Mouse (Mus musculus): ENCODE data around the gene Arhgef28. TPM values are rescaled to one million over a fixed set of nuclear protein-coding genes. Genes with fewer than 3 reads are reported as not detected.

The Arhgef28 gene
- 10.3 and 13.6 TPM in 2 replicates for polyA plus RNA-seq (2015; fragmentation: Nextera tagmentation; extraction: Ambion mirVana)

GRCm38 (mm10) chr13:98205771-98206545 lies at the start of gene Arhgef28:
Gene Arhgef28, minus strand, starts transcription at chr13:98206439.
- peaks cover 4% of the 10 kb centered on the region; the same call in 1 of the 2 replicates for H3K9me3 ChIP-seq (replicated peaks; ENCODE audit: control insufficient read depth, low read length)
- no peaks in the 10 kb centered on the region; the same call in 1 of the 2 replicates for H3K27me3 ChIP-seq (ENCODE audit: control insufficient read depth, insufficient read depth, low read length)
- peak within 1 kb of the TSS; percentile 95 for H3K4me2 ChIP-seq (ENCODE audit: low read depth, low read length)
- peaks cover 12% of the 10 kb centered on the region for H3K4me1 ChIP-seq (ENCODE audit: control insufficient read depth, insufficient read depth, low read length)
- ATAC-seq (replicated peaks; ENCODE audit: extremely low read depth, insufficient read depth, low FRiP score), result peak; percentile 90
- WGBS, result under 1% methylated on average over 63 of the region's 76 CpGs
- H3K27ac ChIP-seq (ENCODE audit: low read length), result peak within 1 kb of the TSS; percentile 63
- no peaks in the 10 kb centered on the region for H3K36me3 ChIP-seq (ENCODE audit: control insufficient read depth, insufficient read depth)
- peak within 1 kb of the TSS; percentile 76 for H3K9ac ChIP-seq (ENCODE audit: low read length)
- H3K4me3 ChIP-seq (ENCODE audit: low read length), result peak within 1 kb of the TSS; percentile 76

- Histone ChIP-seq H3K9me3 (replicated peaks; ENCODE audit: control insufficient read depth, low read length) (no peaks in the 10 kb centered on the region), H3K4me1 (ENCODE audit: control insufficient read depth, insufficient read depth, low read length) (no peaks in the 10 kb centered on the region), H3K27me3 (ENCODE audit: control insufficient read depth, insufficient read depth, low read length) (no peaks in the 10 kb centered on the region), H3K4me3 (ENCODE audit: low read length) (no peak overlapping the region), H3K27ac (ENCODE audit: low read length) (no peak overlapping the region), H3K4me2 (ENCODE audit: low read depth, low read length) (no peak overlapping the region), H3K9ac (ENCODE audit: low read length) (no peak overlapping the region), H3K36me3 (ENCODE audit: control insufficient read depth, insufficient read depth) (peaks cover 59% of the 10 kb centered on the region)
- WGBS, result 71% methylated on average over 9 of the region's 9 CpGs
- ATAC-seq (replicated peaks; ENCODE audit: extremely low read depth, insufficient read depth, low FRiP score), result no peak
These were observed 48.7 kb upstream of the Arhgef28 start for GRCm38 (mm10) chr13:98254921-98255320.

GRCm38 (mm10) chr13:98249594-98249993 lies 43.4 kb upstream of the Arhgef28 start:
- no peak for ATAC-seq (replicated peaks; ENCODE audit: extremely low read depth, insufficient read depth, low FRiP score)
- Histone ChIP-seq H3K4me1 (ENCODE audit: control insufficient read depth, insufficient read depth, low read length) (no peaks in the 10 kb centered on the region), H3K36me3 (ENCODE audit: control insufficient read depth, insufficient read depth) (peaks cover 54% of the 10 kb centered on the region), H3K27me3 (ENCODE audit: control insufficient read depth, insufficient read depth, low read length) (no peaks in the 10 kb centered on the region), H3K4me2 (ENCODE audit: low read depth, low read length) (no peak overlapping the region), H3K9me3 (replicated peaks; ENCODE audit: control insufficient read depth, low read length) (no peaks in the 10 kb centered on the region), H3K4me3 (ENCODE audit: low read length) (no peak overlapping the region), H3K27ac (ENCODE audit: low read length) (no peak overlapping the region), H3K9ac (ENCODE audit: low read length) (no peak overlapping the region)
- 89% methylated on average over 10 of the region's 10 CpGs for WGBS

- no peak for ATAC-seq (replicated peaks; ENCODE audit: extremely low read depth, insufficient read depth, low FRiP score)
- no peak overlapping the region for H3K4me3 ChIP-seq (ENCODE audit: low read length)
- H3K4me1 ChIP-seq (ENCODE audit: control insufficient read depth, insufficient read depth, low read length), result no peaks in the 10 kb centered on the region
- H3K9me3 ChIP-seq (replicated peaks; ENCODE audit: control insufficient read depth, low read length), result no peaks in the 10 kb centered on the region
- no peak overlapping the region for H3K4me2 ChIP-seq (ENCODE audit: low read depth, low read length)
- WGBS, result 69% methylated on average over 7 of the region's 7 CpGs
- no peak overlapping the region for H3K9ac ChIP-seq (ENCODE audit: low read length)
- H3K27ac ChIP-seq (ENCODE audit: low read length), result no peak overlapping the region
- no peaks in the 10 kb centered on the region for H3K27me3 ChIP-seq (ENCODE audit: control insufficient read depth, insufficient read depth, low read length)
- H3K36me3 ChIP-seq (ENCODE audit: control insufficient read depth, insufficient read depth), result peaks cover 22% of the 10 kb centered on the region
These were observed 39.1 kb upstream of the Arhgef28 start for GRCm38 (mm10) chr13:98245386-98245785.

GRCm38 (mm10) chr13:98244571-98245350 lies 38.5 kb upstream of the Arhgef28 start:
- no peaks in the 10 kb centered on the region for H3K27me3 ChIP-seq (ENCODE audit: control insufficient read depth, insufficient read depth, low read length)
- no peak overlapping the region for H3K4me3 ChIP-seq (ENCODE audit: low read length)
- H3K4me2 ChIP-seq (ENCODE audit: low read depth, low read length), result no peak overlapping the region
- no peak overlapping the region for H3K27ac ChIP-seq (ENCODE audit: low read length)
- no peaks in the 10 kb centered on the region for H3K4me1 ChIP-seq (ENCODE audit: control insufficient read depth, insufficient read depth, low read length)
- no peak overlapping the region for H3K9ac ChIP-seq (ENCODE audit: low read length)
- peaks cover 16% of the 10 kb centered on the region; the same call in 1 of the 2 replicates for H3K36me3 ChIP-seq (ENCODE audit: control insufficient read depth, insufficient read depth)
- ATAC-seq (replicated peaks; ENCODE audit: extremely low read depth, insufficient read depth, low FRiP score), result no peak
- WGBS, result 60% methylated on average over 5 of the region's 5 CpGs
- H3K9me3 ChIP-seq (replicated peaks; ENCODE audit: control insufficient read depth, low read length), result no peaks in the 10 kb centered on the region

- Histone ChIP-seq H3K4me1 (ENCODE audit: control insufficient read depth, insufficient read depth, low read length) (no peaks in the 10 kb centered on the region), H3K36me3 (ENCODE audit: control insufficient read depth, insufficient read depth) (no peaks in the 10 kb centered on the region), H3K9me3 (replicated peaks; ENCODE audit: control insufficient read depth, low read length) (no peaks in the 10 kb centered on the region), H3K4me2 (ENCODE audit: low read depth, low read length) (no peak overlapping the region), H3K9ac (ENCODE audit: low read length) (no peak overlapping the region), H3K27ac (ENCODE audit: low read length) (no peak overlapping the region), H3K27me3 (ENCODE audit: control insufficient read depth, insufficient read depth, low read length) (no peaks in the 10 kb centered on the region), H3K4me3 (ENCODE audit: low read length) (no peak overlapping the region)
- 56% methylated on average over 9 of the region's 9 CpGs for WGBS
- ATAC-seq (replicated peaks; ENCODE audit: extremely low read depth, insufficient read depth, low FRiP score), result no peak
These were observed 35.5 kb upstream of the Arhgef28 start for GRCm38 (mm10) chr13:98241531-98242282.

GRCm38 (mm10) chr13:98239978-98240641 lies 33.9 kb upstream of the Arhgef28 start:
- no peak overlapping the region for H3K4me3 ChIP-seq (ENCODE audit: low read length)
- no peaks in the 10 kb centered on the region for H3K4me1 ChIP-seq (ENCODE audit: control insufficient read depth, insufficient read depth, low read length)
- ATAC-seq (replicated peaks; ENCODE audit: extremely low read depth, insufficient read depth, low FRiP score), result no peak
- no peak overlapping the region for H3K27ac ChIP-seq (ENCODE audit: low read length)
- H3K4me2 ChIP-seq (ENCODE audit: low read depth, low read length), result no peak overlapping the region
- no peaks in the 10 kb centered on the region for H3K27me3 ChIP-seq (ENCODE audit: control insufficient read depth, insufficient read depth, low read length)
- H3K36me3 ChIP-seq (ENCODE audit: control insufficient read depth, insufficient read depth), result no peaks in the 10 kb centered on the region
- H3K9ac ChIP-seq (ENCODE audit: low read length), result no peak overlapping the region
- WGBS, result 17% methylated on average over 12 of the region's 12 CpGs
- no peaks in the 10 kb centered on the region for H3K9me3 ChIP-seq (replicated peaks; ENCODE audit: control insufficient read depth, low read length)

- H3K9me3 ChIP-seq (replicated peaks; ENCODE audit: control insufficient read depth, low read length), result no peaks in the 10 kb centered on the region
These were observed 29.2 kb upstream of the Arhgef28 start for GRCm38 (mm10) chr13:98235451-98235850.

More at GRCm38 (mm10) chr13:98235451-98235850, 29.2 kb upstream of the Arhgef28 start:
- Histone ChIP-seq H3K9ac (ENCODE audit: low read length) (no peak overlapping the region), H3K4me1 (ENCODE audit: control insufficient read depth, insufficient read depth, low read length) (no peaks in the 10 kb centered on the region), H3K36me3 (ENCODE audit: control insufficient read depth, insufficient read depth) (no peaks in the 10 kb centered on the region), H3K4me2 (ENCODE audit: low read depth, low read length) (no peak overlapping the region), H3K27ac (ENCODE audit: low read length) (no peak overlapping the region), H3K27me3 (ENCODE audit: control insufficient read depth, insufficient read depth, low read length) (no peaks in the 10 kb centered on the region), H3K4me3 (ENCODE audit: low read length) (no peak overlapping the region)
- WGBS, result 56% methylated on average over 6 of the region's 6 CpGs
- ATAC-seq (replicated peaks; ENCODE audit: extremely low read depth, insufficient read depth, low FRiP score), result no peak

All from heart, embryonic 16.5 days (tissue).